Mouse (Mus musculus) limb, embryonic 15.5 days (tissue): Measurements from ENCODE around the gene Nrde2. TPM values are rescaled to one million over a fixed set of nuclear protein-coding genes. Genes with fewer than 3 reads are reported as not detected.

Source experiments
- ATAC-seq: fragments of 200-750 bp; cut with Nextera tagmentation; 2 replicates; pipeline ENCODE4 v1.8.0; 2017; ENCODE audit warnings: low read depth, moderate TSS enrichment; ENCODE audit not compliant: insufficient number of reproducible peaks, low FRiP score, low TSS enrichment
- H3K27ac ChIP-seq: fragments of 300-500 bp; sonication (generic); 2 replicates; pipeline ENCODE4 v1.5.1; 2015; ENCODE audit warnings: moderate library complexity, mild to moderate bottlenecking, inconsistent platforms
- H3K27me3 ChIP-seq: fragments of 300-500 bp; sonication (generic); 2 replicates; pipeline ENCODE4 v1.6.1; 2015; ENCODE audit warnings: inconsistent platforms
- H3K36me3 ChIP-seq: fragments of 300-500 bp; sonication (generic); 2 replicates; pipeline ENCODE4 v1.6.1; 2015; ENCODE audit warnings: inconsistent platforms
- H3K4me1 ChIP-seq: fragments of 300-500 bp; sonication (generic); 2 replicates; pipeline ENCODE4 v1.6.1; 2015; ENCODE audit warnings: inconsistent platforms
- H3K4me2 ChIP-seq: fragments of 300-500 bp; sonication (generic); 2 replicates; pipeline ENCODE4 v1.6.1; 2015; ENCODE audit warnings: mild to moderate bottlenecking, inconsistent platforms
- H3K4me3 ChIP-seq: fragments of 300-500 bp; sonication (generic); 2 replicates; pipeline ENCODE4 v1.5.1; 2015; ENCODE audit warnings: mild to moderate bottlenecking, inconsistent platforms
- H3K9ac ChIP-seq: fragments of 300-500 bp; sonication (generic); 2 replicates; pipeline ENCODE4 v1.6.1; 2015; ENCODE audit warnings: inconsistent platforms
- H3K9me3 ChIP-seq: fragments of 300-500 bp; sonication (generic); 2 replicates; pipeline ENCODE4 v1.6.1; 2016; ENCODE audit warnings: inconsistent platforms
- WGBS: fragments of 180-500 bp; shearing (Covaris S2); methylation state at CpG from one replicate; pipeline ENCODE4 v1.1.7; 2015; 5-methylcytosine and 5-hydroxymethylcytosine counted together
- polyA plus RNA-seq: library from polyadenylated mRNA; unstranded; fragments of >200 nt; fragmentation: Nextera tagmentation; extraction: Ambion mirVana; gene quantifications from 2 replicates; pipeline ENCODE4 v1.2.1, GENCODE M21; 2015

The Nrde2 gene
- polyA plus RNA-seq, 1 experiment from 2014 or later = 12.8 TPM

DNA sequence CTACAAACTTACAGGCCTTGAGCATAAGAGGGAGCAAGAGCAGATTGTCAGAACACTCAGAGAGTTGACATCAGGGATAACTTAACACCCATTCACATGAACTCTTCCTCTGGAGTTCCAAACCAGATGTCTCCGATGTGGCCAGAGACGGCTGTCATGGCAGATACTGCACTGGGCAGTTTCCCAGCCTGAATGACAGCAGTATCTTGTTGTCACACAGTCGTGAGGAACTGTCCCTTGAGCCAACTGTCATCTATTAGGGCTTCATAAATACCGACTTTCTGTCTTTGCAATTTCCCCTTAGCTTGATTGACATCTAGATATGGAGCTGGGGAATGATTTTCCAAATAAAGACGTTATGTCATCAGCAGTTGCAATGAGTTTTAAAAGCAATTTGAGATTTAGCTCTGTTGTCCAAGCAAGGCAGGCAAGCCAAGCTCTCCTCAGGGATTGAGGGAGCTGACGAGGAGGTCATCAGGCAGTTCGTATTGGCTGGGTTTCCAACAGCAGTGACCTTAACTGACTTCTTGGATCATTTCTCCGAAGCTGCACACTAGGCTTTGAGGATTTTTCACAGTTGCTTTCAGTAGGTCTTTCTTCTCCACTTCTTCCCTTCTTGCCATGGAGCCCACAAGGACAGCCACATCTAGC lies 79.7 kb downstream of the Nrde2 start:
- Histone ChIP-seq H3K36me3 (no peaks in the 10 kb centered on the region), H3K4me1 (no peaks in the 10 kb centered on the region), H3K4me3 (no peak overlapping the region), H3K9ac (no peak overlapping the region), H3K27ac (no peak overlapping the region), H3K27me3 (no peaks in the 10 kb centered on the region), H3K9me3 (no peaks in the 10 kb centered on the region), H3K4me2 (no peak overlapping the region)
- WGBS = 70% methylated on average over 8 of the region's 8 CpGs
- ATAC-seq = no peak

DNA sequence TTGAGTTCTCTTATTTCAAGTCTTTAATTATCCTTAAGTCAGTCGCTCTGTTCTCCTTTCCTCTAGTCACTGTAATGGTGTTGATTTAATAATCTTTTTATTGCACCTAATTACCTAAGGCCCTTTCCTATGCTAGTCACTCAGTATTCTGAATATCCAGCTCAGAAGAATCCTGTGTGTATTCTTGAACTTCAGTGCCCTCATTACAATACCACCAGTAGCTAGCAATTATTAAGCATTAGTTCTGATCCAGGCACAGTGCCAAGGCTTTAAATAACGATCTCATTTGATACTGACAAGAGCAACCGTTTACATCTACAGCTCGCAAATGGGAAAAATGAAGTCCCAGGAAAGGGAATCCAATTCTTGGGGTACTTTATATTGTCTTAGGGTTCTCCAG lies 83.7 kb downstream of the Nrde2 start:
- WGBS = 60% methylated on average over 4 of the region's 4 CpGs

More for the DNA sequence above, 83.7 kb downstream of the Nrde2 start:
- Histone ChIP-seq H3K9ac (no peak overlapping the region), H3K27me3 (no peaks in the 10 kb centered on the region), H3K4me1 (no peaks in the 10 kb centered on the region), H3K9me3 (no peaks in the 10 kb centered on the region), H3K27ac (no peak overlapping the region), H3K4me3 (no peak overlapping the region), H3K36me3 (no peaks in the 10 kb centered on the region), H3K4me2 (no peak overlapping the region)
- ATAC-seq = no peak

Other genes starting within 250 kb of the Nrde2 start
- gene Kcnk13, start 195.2 kb downstream of the Nrde2 start, polyA plus RNA-seq = 1.9 and 2.9 TPM in 2 replicates
- 233 and 262 TPM in 2 replicates for gene Psmc1, start 49.5 kb downstream of the Nrde2 start, polyA plus RNA-seq
- 1,371 and 1,465 TPM in 2 replicates for gene Calm1, start 39.8 kb upstream of the Nrde2 start, polyA plus RNA-seq